Mouse (Mus musculus) forebrain, embryonic 14.5 days (tissue): ENCODE measurements around the gene Zfhx3. TPM values are rescaled to one million over a fixed set of nuclear protein-coding genes. Genes with fewer than 3 reads are reported as not detected.
A peak's percentile ranks its signal among the peaks of the same experiment; 100 is the strongest.

ENCODE experiments used
- ATAC-seq: fragments of 200-750 bp; cut with Nextera tagmentation; 2 replicates; pipeline ENCODE4 v1.8.0; 2017; ENCODE audit warnings: mild to moderate bottlenecking, moderate library complexity
- DNase-seq: peaks from one replicate; pipeline ENCODE4 v3.0.0-alpha.2; 2015; ENCODE audit warnings: low spot score
- H3K27ac ChIP-seq: fragments of 300-500 bp; sonication (generic); 2 replicates; pipeline ENCODE4 v1.5.1; 2014; ENCODE audit warnings: low read depth, mild to moderate bottlenecking, control low read depth, low read length, moderate library complexity
- H3K27me3 ChIP-seq: fragments of 300-500 bp; sonication (generic); replicated peaks from 2 replicates; pipeline ENCODE4 v1.6.1; 2014; ENCODE audit warnings: low read length, control low read depth, mixed read lengths; ENCODE audit not compliant: control insufficient read depth, insufficient read depth
- H3K36me3 ChIP-seq: fragments of 300-500 bp; sonication (generic); 2 replicates; pipeline ENCODE4 v1.6.1; 2014; ENCODE audit warnings: low read length, control low read depth; ENCODE audit not compliant: control insufficient read depth, insufficient read depth
- H3K4me1 ChIP-seq: fragments of 300-500 bp; sonication (generic); 2 replicates; pipeline ENCODE4 v1.6.1; 2014; ENCODE audit warnings: antibody characterized with exemption, low read length, control low read depth; ENCODE audit not compliant: control insufficient read depth, insufficient read depth
- H3K4me2 ChIP-seq: fragments of 300-500 bp; sonication (generic); 2 replicates; pipeline ENCODE4 v1.6.1; 2014; ENCODE audit warnings: mild to moderate bottlenecking, control low read depth, low read length
- H3K4me3 ChIP-seq: fragments of 300-500 bp; sonication (generic); 2 replicates; pipeline ENCODE4 v1.5.1; 2014; ENCODE audit warnings: low read depth, low read length, control low read depth
- H3K9ac ChIP-seq: fragments of 300-500 bp; sonication (generic); 2 replicates; pipeline ENCODE4 v1.6.1; 2014; ENCODE audit warnings: mild to moderate bottlenecking, low read length, control low read depth, moderate library complexity
- H3K9me3 ChIP-seq: fragments of 300-500 bp; sonication (generic); replicated peaks from 2 replicates; pipeline ENCODE4 v1.6.1; 2016; ENCODE audit warnings: low read length, control low read depth, mixed read lengths; ENCODE audit not compliant: control insufficient read depth
- WGBS: fragments of 180-500 bp; shearing (Covaris S2); extraction: QIAGEN DNeasy Blood & Tissue Kit; methylation state at CpG from one replicate; pipeline ENCODE4 v1.1.7; 2014; 5-methylcytosine and 5-hydroxymethylcytosine counted together
- polyA plus RNA-seq: library from polyadenylated mRNA; unstranded; fragments of >200 nt; fragmentation: Nextera tagmentation; extraction: Ambion mirVana; gene quantifications from 2 replicates; pipeline ENCODE4 v1.2.1, GENCODE M21; 2014

Gene Zfhx3
- polyA plus RNA-seq, 1 experiment from 2014 or later: 11.7 TPM

GRCm38 (mm10) chr8:107944676-107945600 is 2.5 kb downstream of the Zfhx3 start:
- Histone ChIP-seq H3K9me3 (no peaks in the 10 kb centered on the region), H3K9ac (peak overlapping the region; percentile 51), H3K4me1 (peaks cover 10% of the 10 kb centered on the region; the same call in 1 of the 2 replicates), H3K27ac (peak overlapping the region; percentile 78), H3K36me3 (no peaks in the 10 kb centered on the region), H3K4me3 (peak overlapping the region; percentile 22), H3K4me2 (peak overlapping the region; percentile 51), H3K27me3 (0 out of 2 replicates have a peak, but pooled peaks cover 5% of the 10 kb centered on the region)
- 17% methylated on average over 31 of the region's 31 CpGs for WGBS
- DNase-seq: peak; percentile 53
- no peak for ATAC-seq

GRCm38 (mm10) chr8:107946888-107947287 is 4.4 kb downstream of the Zfhx3 start:
- H3K9me3 ChIP-seq: no peaks in the 10 kb centered on the region
- H3K4me1 ChIP-seq: peaks cover 10% of the 10 kb centered on the region; the same call in 1 of the 2 replicates
- no peak overlapping the region for H3K9ac ChIP-seq
- DNase-seq: no peak
- no peak for ATAC-seq
- no peak overlapping the region for H3K4me2 ChIP-seq
- H3K36me3 ChIP-seq: no peaks in the 10 kb centered on the region
- no peak overlapping the region for H3K27ac ChIP-seq
- 0 out of 2 replicates have a peak, but pooled peaks cover 5% of the 10 kb centered on the region for H3K27me3 ChIP-seq
- 55% methylated on average over 5 of the region's 5 CpGs for WGBS
- H3K4me3 ChIP-seq: no peak overlapping the region

GRCm38 (mm10) chr8:107955887-107956286 is 13.4 kb downstream of the Zfhx3 start:
- H3K9ac ChIP-seq: no peak overlapping the region
- H3K9me3 ChIP-seq: no peaks in the 10 kb centered on the region
- no peak for ATAC-seq
- H3K36me3 ChIP-seq: no peaks in the 10 kb centered on the region
- 0 out of 2 replicates have a peak, but pooled peaks cover 6% of the 10 kb centered on the region for H3K27me3 ChIP-seq
- WGBS: 74% methylated on average over 3 of the region's 3 CpGs
- no peak overlapping the region for H3K4me3 ChIP-seq
- H3K27ac ChIP-seq: no peak overlapping the region
- peak; percentile 89 for DNase-seq
- peaks cover 5% of the 10 kb centered on the region for H3K4me1 ChIP-seq
- H3K4me2 ChIP-seq: no peak overlapping the region

- H3K4me3 ChIP-seq: no peak overlapping the region
- no peak overlapping the region; the same call in 1 of the 2 replicates for H3K27ac ChIP-seq
- peak; percentile 70 for DNase-seq
- no peaks in the 10 kb centered on the region for H3K36me3 ChIP-seq
- H3K9ac ChIP-seq: no peak overlapping the region
- H3K27me3 ChIP-seq: 0 out of 2 replicates have a peak, but pooled peaks cover 2% of the 10 kb centered on the region
- no peak overlapping the region for H3K4me2 ChIP-seq
- 60% methylated on average over 8 of the region's 8 CpGs for WGBS
- H3K9me3 ChIP-seq: no peaks in the 10 kb centered on the region
- peak; percentile 26; the same call in 1 of the 2 replicates for ATAC-seq
- peaks cover 5% of the 10 kb centered on the region for H3K4me1 ChIP-seq
Measured at GRCm38 (mm10) chr8:107957566-107957965, 15.1 kb downstream of the Zfhx3 start.

GRCm38 (mm10) chr8:107960466-107960865 is 18.0 kb downstream of the Zfhx3 start:
- DNase-seq (no peak), ATAC-seq (no peak)
- no peak overlapping the region for H3K9ac ChIP-seq
- H3K4me2 ChIP-seq: no peak overlapping the region
- peaks cover 5% of the 10 kb centered on the region for H3K4me1 ChIP-seq
- WGBS: 68% methylated on average over 11 of the region's 11 CpGs
- H3K9me3 ChIP-seq: no peaks in the 10 kb centered on the region
- no peaks in the 10 kb centered on the region for H3K36me3 ChIP-seq
- no peak overlapping the region for H3K4me3 ChIP-seq
- no peaks in the 10 kb centered on the region for H3K27me3 ChIP-seq
- H3K27ac ChIP-seq: no peak overlapping the region

- 71% methylated on average over 8 of the region's 8 CpGs for WGBS
- Histone ChIP-seq H3K9me3 (no peaks in the 10 kb centered on the region), H3K9ac (no peak overlapping the region; the same call in 1 of the 2 replicates), H3K4me3 (no peak overlapping the region), H3K27ac (no peak overlapping the region), H3K4me1 (peaks cover 5% of the 10 kb centered on the region), H3K27me3 (no peaks in the 10 kb centered on the region), H3K4me2 (no peak overlapping the region), H3K36me3 (no peaks in the 10 kb centered on the region)
- DNase-seq (no peak), ATAC-seq (no peak)
Measured at GRCm38 (mm10) chr8:107960878-107961277, 18.4 kb downstream of the Zfhx3 start.

- ATAC-seq: no peak
- 91% methylated on average over 4 of the region's 4 CpGs for WGBS
- no peaks in the 10 kb centered on the region for H3K9me3 ChIP-seq
Measured at GRCm38 (mm10) chr8:107972198-107972597, 29.8 kb downstream of the Zfhx3 start.

GRCm38 (mm10) chr8:107974451-107974850 is 32.0 kb downstream of the Zfhx3 start:
- DNase-seq: no peak
- Histone ChIP-seq H3K4me3 (no peak overlapping the region), H3K9ac (no peak overlapping the region), H3K36me3 (no peaks in the 10 kb centered on the region), H3K4me2 (no peak overlapping the region), H3K9me3 (no peaks in the 10 kb centered on the region), H3K27me3 (no peaks in the 10 kb centered on the region), H3K4me1 (no peaks in the 10 kb centered on the region), H3K27ac (no peak overlapping the region)
- ATAC-seq: no peak
- WGBS: 80% methylated on average over 13 of the region's 13 CpGs

More at GRCm38 (mm10) chr8:107972198-107972597, 29.8 kb downstream of the Zfhx3 start:
- Histone ChIP-seq H3K4me1 (no peaks in the 10 kb centered on the region), H3K36me3 (no peaks in the 10 kb centered on the region), H3K27me3 (no peaks in the 10 kb centered on the region), H3K9ac (no peak overlapping the region), H3K4me3 (no peak overlapping the region), H3K27ac (no peak overlapping the region), H3K4me2 (no peak overlapping the region)
- no peak for DNase-seq

- DNase-seq (peak; percentile 75), ATAC-seq (peak; percentile 73; the same call in 1 of the 2 replicates)
- no peak overlapping the region for H3K4me2 ChIP-seq
- H3K4me3 ChIP-seq: no peak overlapping the region
- H3K9ac ChIP-seq: no peak overlapping the region
- no peaks in the 10 kb centered on the region for H3K4me1 ChIP-seq
- H3K27ac ChIP-seq: no peak overlapping the region
- H3K9me3 ChIP-seq: no peaks in the 10 kb centered on the region
- WGBS: 68% methylated on average over 1 of the region's 1 CpGs
- H3K27me3 ChIP-seq: no peaks in the 10 kb centered on the region
- no peaks in the 10 kb centered on the region for H3K36me3 ChIP-seq
Measured at GRCm38 (mm10) chr8:107978247-107978646, 35.8 kb downstream of the Zfhx3 start.
